Mouse (Mus musculus) ES-Bruce4 (cell line): ENCODE results near the gene Iars.

Source experiments
- CTCF ChIP-seq: IDR thresholded peaks from one replicate; pipeline ENCODE4 v1.8.1; 2011; ENCODE audit warnings: low read depth, low read length
- EP300 ChIP-seq: IDR thresholded peaks from 2 replicates; pipeline ENCODE4 v1.6.1; 2011; ENCODE audit warnings: low read depth, low read length; ENCODE audit not compliant: insufficient read depth
- POLR2A ChIP-seq: IDR thresholded peaks from one replicate; pipeline ENCODE4 v1.8.1; 2011; ENCODE audit warnings: low read length; ENCODE audit not compliant: insufficient read depth

DNA sequence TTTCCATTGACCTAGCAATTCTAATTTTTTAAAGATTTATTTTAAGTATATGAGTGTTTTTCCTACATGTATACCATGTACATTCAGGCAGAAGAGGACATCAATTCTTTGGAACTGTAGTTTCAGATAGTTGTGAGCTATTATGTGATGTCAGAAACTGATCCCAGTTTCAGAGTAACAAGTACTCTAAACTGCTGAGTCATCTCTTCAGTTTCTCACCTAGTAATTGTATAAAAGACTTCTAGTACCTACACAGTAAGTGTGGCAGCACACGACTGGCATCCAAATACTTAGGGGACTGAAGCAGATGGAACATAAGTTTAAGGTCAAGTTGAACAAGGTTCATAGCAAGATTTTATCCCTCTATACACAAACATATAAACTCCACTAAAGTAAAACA is 35.9 kb upstream of the Iars start:
- no peak for TF ChIP-seq CTCF
- no peak for TF ChIP-seq POLR2A
- no peak for TF ChIP-seq EP300
